Mouse (Mus musculus) spleen, postnatal 4 days (tissue): Measurements from ENCODE around the gene Ptprk.
A peak's percentile ranks its signal among the peaks of the same experiment; 100 is the strongest.

Experiments
- DNase-seq, 2 experiments: peaks; one replicate each; pipeline ENCODE4 v3.0.0; 2022; ENCODE audit warnings: low spot score in 2 of 2

Gene Ptprk

DNA sequence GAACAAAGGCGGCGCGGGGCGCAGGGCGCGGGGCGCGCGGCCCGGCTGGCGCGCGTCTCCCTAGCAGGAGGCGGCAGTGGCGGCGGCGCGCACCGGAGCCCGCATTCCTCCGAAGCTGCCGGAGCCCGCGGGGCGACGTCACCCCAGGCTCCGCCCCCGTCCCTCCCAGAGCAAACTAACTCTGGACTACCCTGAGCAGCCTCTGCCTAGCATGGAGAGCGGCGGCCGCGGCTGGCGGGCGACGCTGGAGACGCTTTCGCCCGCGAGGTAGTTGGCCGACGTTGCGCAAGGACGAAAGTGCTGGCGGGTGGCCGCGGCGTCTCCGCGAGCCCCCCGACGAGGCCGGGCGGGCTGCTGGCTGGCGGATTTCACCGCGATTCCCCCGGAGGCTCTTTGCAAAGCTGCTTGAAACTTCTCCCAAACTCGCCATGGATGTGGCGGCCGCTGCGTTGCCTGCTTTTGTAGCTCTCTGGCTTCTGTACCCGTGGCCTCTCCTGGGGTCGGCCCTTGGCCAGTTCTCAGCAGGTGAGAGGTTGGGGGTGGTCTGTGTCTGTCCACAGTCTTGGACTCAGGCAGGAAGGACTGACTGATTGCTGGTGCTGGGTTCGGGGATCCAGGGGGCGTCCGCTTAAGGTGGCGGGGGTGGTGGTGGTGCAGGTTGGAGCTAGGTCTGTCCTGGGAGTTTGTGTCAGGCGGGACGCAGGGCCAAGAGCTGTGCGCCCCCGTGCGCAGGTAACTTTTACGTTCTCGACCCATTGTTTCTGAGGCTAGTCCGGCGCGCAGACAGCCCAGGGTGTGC is at the start of gene Ptprk:
TSS of gene Ptprk (plus strand) at position 168 of the 799 bp plus-strand sequence.
- peak; percentile 43 to 67 for DNase-seq

DNA sequence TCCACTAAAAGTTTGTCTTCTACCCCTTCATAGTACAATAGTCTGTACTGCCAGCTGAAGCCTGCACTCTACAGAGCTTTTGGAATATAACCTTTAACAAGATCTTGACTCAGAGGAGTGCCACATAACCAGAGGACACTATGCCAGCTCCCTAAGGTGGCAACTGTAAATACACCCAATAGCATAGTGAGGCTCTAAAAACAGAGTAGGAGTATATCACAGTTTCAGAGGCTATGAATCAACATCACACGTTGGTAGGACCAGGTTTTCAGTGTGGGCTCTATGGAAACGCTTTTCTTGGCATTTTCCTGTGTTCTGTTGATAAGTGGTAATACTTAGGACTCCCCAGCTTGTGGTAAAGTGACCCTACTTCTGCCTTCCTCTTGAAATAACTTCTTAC is 46.8 kb upstream of the Ptprk start:
- no peak for DNase-seq

- DNase-seq = no peak
These were observed 38.2 kb upstream of the Ptprk start for GRCm38 (mm10) chr10:28036456-28036855.

DNA sequence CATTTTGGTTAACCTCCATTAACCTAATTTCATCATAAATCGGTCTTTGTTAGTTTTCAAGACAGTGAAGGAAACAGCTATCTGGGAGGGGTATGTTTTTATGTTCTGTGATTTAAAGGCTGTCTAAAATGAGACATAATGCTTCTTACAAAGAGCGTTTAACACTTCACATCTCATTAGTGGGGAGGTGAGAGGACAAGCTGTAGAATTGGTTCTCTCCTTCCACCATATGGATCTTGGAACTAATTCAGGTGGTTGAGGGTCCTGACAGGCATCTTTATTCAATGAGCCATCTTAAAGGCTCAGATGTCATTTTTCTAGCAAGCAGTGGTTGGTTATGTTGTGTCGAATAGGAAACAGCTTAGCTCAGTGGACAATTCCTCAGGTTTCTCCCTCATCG is 19.9 kb upstream of the Ptprk start:
- DNase-seq = no peak

DNA sequence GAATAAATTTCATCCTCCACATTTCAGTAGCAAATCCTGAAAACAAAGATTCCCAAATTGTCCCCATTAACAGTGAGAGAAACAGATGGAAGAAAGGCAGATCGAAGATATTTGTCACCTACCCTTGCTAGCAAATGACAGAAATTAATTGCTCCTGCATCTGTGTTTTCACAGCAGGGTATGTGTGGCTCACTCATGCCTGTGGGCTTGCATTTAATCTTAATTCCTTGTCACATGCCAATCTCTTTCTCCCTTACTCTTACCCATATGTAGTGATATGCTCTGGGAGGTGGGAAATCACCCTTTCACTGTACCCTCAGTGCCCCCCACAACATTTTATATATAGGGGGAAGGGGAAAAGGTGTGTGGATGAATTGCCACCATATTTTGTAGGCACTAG is 15.4 kb upstream of the Ptprk start:
- no peak for DNase-seq

DNA sequence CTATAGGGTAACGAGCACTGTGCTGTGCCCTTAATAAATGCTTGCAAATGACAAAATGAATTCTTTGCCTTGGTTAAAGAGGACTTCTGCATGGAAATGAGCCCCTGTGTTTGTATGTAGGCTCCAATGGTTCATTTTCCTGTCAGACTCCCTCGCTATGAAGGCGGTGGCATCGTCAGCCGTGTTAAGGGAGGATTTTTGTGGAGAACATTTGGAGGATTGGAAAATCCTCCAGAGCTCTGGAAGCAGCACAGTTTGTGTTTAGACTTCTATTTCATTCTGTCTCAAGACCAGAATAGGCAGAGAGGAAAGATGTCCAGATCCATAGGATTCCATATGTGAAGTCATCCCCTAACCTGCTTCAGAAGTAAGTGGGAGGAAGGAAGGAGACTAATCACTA is 6.6 kb upstream of the Ptprk start:
- no peak for DNase-seq

- no peak for DNase-seq
These were observed 498 bp upstream of the Ptprk start for GRCm38 (mm10) chr10:28073991-28074652.

GRCm38 (mm10) chr10:28075491-28076035 is 943 bp downstream of the Ptprk start:
- DNase-seq = no peak

GRCm38 (mm10) chr10:28076036-28076855 is 1.6 kb downstream of the Ptprk start:
- DNase-seq = no peak

DNA sequence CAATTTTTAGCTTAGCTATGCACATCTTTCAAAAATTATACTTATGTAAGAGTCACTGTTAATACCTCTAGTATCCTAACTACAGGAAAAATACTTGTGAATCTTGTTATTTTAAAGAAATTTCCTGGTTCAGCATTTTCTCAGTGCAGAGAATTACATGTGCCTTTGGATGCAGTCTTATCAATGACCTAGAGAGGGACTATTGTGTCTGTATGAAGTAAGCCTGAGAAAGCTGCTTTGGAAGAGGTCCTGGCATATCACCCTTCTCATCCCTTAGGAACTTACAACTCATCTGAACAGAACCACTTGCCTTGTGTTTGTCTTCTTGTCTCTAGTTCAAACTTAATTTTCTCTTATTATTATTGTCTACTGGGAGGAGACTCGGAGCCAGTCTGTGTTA is 3.6 kb downstream of the Ptprk start:
- no peak for DNase-seq

- DNase-seq = no peak
These were observed 6.6 kb downstream of the Ptprk start for GRCm38 (mm10) chr10:28081221-28081620.

GRCm38 (mm10) chr10:28083183-28083582 is 8.6 kb downstream of the Ptprk start:
- no peak for DNase-seq

GRCm38 (mm10) chr10:28083625-28084024 is 9.0 kb downstream of the Ptprk start:
- DNase-seq = no peak

DNA sequence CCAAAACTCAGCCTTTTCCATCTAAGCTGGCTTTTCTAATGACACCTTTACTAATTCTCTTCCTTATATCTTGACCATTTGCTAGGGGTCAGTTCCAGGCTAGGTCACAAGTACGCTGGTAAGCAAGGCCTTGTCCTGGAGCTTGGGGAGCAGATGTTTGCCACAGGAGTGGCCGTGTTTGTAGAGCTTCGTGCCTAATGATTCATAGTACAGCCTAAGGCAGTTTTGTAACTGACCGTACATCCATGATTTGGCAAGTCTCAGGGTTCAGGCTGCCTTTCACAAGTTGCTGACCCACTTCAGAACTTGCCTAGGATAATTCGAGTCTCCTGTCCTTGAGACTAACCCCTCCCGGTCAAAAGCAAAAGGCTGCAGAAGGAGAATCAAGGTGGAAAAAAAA is 12.7 kb downstream of the Ptprk start:
- no peak for DNase-seq

GRCm38 (mm10) chr10:28087749-28088148 is 13.1 kb downstream of the Ptprk start:
- no peak for DNase-seq

DNA sequence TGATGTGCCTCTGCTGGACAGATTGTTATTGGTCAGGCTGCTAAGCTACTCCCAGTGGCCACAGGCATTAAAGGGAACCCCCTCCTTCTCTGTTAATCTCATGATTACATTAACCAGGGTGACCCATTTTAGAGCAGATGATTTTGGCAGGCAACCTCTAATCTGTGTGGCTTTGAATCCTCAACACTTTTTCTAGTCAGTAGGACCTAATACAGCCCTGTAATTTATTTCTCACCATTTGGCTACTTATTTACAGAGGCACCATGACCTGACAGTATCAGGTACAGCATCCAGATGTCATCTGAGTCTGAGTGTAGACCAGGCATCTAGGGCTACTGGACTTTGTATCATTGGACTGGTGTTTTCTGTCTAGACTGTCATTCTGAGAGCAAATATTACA is 21.4 kb downstream of the Ptprk start:
- DNase-seq = no peak

DNA sequence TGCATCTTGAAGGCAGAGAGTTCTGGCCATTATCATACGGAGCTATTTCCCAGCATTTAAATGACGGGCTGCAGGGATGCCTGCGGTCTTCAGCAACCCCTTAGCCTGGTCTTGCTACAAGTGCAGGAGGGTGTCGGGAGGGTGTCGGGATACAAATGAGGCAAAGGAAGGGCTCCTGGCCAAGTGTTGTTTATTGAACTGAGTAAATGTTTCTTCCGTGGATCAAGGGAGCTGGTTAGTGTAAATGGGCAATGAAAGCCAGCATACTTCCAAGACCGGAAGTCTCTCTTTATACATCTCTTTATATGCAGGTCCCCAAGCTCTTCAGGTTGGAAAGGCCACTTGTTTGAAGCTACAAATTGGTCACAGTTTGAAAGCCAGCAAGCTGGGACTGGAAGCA is 23.0 kb downstream of the Ptprk start:
- no peak for DNase-seq

GRCm38 (mm10) chr10:28098923-28099322 is 24.3 kb downstream of the Ptprk start:
- no peak for DNase-seq

DNA sequence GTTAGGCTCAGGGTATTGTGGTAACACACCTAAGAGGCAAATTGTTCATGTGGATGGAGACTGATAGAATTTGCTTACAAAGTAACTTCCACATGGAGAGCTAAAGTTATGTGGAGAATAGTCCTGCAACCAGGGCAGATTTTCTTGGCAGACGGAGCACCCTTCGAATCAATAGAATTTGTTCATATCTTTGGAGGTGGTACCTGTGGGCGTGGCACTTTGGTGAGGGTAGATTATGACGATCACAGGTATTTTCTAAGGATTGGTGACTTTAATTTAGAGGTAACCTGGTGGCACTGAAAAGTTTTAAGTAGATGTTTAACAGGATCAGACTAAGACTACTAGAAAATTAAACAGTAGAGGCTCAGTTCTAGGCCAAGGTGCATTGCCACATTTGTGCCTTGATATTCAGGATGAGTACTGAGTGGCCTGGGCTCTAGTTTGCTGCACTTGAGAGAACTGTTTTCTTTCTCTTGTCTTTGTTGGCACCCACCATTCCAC is 28.8 kb downstream of the Ptprk start:
- DNase-seq = no peak

DNA sequence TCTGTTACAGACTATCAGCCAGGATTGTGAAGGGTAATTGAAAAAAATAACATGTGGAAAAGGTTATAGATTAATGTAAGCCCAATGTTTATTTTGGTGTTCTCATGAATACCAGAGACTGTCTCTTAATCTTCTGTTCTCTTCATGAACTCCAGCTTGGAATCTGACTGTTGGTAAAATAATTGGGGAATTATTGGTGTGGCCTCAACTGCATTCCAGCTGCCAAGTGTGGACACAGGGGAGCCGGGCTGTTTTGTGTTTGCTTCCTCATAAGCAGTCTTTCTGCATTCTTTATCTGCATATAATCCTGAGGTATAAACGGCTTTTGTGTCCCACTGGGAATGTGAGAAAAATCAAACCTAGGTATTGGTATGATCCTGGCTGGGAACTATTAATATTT is 29.3 kb downstream of the Ptprk start:
- DNase-seq = no peak

GRCm38 (mm10) chr10:28105247-28105646 is 30.6 kb downstream of the Ptprk start:
- no peak for DNase-seq
